Mouse (Mus musculus) testis, adult 2 months (tissue): Measurements from ENCODE around the gene Gbp6. TPM values are rescaled to one million over a fixed set of nuclear protein-coding genes. Genes with fewer than 3 reads are reported as not detected.
"Not testable (repeated sequence)": the region's sequence is repeated elsewhere in the genome, so short reads cannot be mapped to it uniquely, and the experiment has no call there.

Experiments used
- H3K27ac ChIP-seq: fragments of 200-500 bp; 2 replicates; pipeline ENCODE4 v1.5.1; 2012; ENCODE audit warnings: low read depth, low read length; ENCODE audit not compliant: control insufficient read depth, insufficient read depth
- H3K27me3 ChIP-seq: fragments of 200-500 bp; 2 replicates; pipeline ENCODE4 v1.6.1; 2012; ENCODE audit warnings: mild to moderate bottlenecking, low read length, moderate library complexity; ENCODE audit not compliant: control insufficient read depth, insufficient read depth
- H3K36me3 ChIP-seq: fragments of 200-500 bp; 2 replicates; pipeline ENCODE4 v1.6.1; 2012; ENCODE audit warnings: mild to moderate bottlenecking, low read length; ENCODE audit not compliant: control insufficient read depth, insufficient read depth
- H3K4me1 ChIP-seq: fragments of 200-500 bp; 2 replicates; pipeline ENCODE4 v1.6.1; 2012; ENCODE audit warnings: low read length; ENCODE audit not compliant: control insufficient read depth, insufficient read depth
- H3K4me3 ChIP-seq: fragments of 200-500 bp; 2 replicates; pipeline ENCODE4 v1.5.1; 2012; ENCODE audit warnings: low read depth, mild to moderate bottlenecking, low read length, moderate library complexity, mixed read lengths; ENCODE audit not compliant: control insufficient read depth
- CTCF ChIP-seq: fragments of 200-500 bp; IDR thresholded peaks from 2 replicates; pipeline ENCODE4 v1.5.1; 2012; ENCODE audit warnings: low read depth, mild to moderate bottlenecking, inconsistent platforms, low read length, moderate library complexity; ENCODE audit not compliant: control insufficient read depth, insufficient read depth, insufficient replicate concordance
- POLR2A ChIP-seq: fragments of 200-500 bp; IDR thresholded peaks from 2 replicates; pipeline ENCODE4 v1.6.1; 2012; ENCODE audit warnings: low read depth, mild to moderate bottlenecking, inconsistent platforms, low read length, moderate library complexity; ENCODE audit not compliant: control insufficient read depth
- polyA plus RNA-seq: library from polyadenylated mRNA; depleted of rRNA; stranded (reverse); fragments of >200 nt; gene quantifications from 2 replicates; pipeline ENCODE4 v1.2.3, GENCODE M21; 2012; rRNA removed

The Gbp6 gene
- 0.12 and 0.36 TPM in 2 replicates for polyA plus RNA-seq

DNA sequence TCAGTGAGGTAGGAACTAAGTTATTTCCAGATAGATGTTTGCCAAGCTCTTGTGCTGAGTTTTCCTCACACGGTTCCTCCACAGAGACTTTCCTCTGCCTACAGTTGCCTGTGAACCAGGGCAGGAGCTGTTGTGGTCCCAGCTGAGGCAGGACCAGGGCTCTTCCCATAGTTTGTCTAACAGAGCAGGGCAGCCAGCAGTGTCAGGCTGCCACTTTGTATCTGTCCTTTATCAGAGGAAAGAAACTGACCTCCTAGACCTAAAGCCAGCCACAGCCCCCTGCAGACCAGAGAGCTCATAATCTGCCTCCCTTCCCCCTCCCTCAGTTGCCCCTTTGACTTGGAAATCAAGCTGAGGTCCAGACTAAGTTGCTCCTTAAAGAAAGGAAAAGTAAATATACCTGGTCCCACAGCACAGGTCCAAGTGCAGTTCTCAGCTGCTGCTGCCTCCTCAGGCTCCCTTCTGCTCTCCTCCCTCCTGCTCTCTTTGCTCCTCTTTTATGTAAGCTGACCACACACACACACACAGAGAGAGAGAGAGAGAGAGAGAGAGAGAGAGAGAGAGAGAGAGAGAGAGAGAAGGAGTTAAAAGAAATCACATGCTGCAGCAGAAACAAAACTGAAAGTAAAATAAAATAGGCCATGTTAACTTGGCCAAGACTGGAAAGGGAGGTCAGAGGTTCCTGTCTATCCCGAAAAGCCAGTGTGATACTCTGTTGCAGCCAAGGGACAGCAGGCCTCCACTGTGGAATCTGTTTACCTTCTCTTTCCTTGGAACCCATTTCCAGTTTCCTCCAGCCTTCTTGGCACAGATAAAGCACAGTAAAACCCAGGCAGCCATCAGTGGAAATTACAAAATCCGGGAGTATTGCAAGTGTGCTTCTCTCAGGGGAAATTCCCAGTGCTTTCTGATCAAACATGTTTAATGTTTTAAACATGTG, at the start of gene Gbp6, which contains the start of gene Gm43302:
Gene Gbp6 (minus strand): TSS at position 473 of the 940 bp plus-strand sequence.
Gene Gm43302 (minus strand): TSS at position 470 of the 940 bp plus-strand sequence.
- H3K36me3 ChIP-seq, H3K4me3 ChIP-seq, H3K4me1 ChIP-seq, H3K27me3 ChIP-seq: not testable (repeated sequence)
- H3K27ac ChIP-seq: peak within 1 kb of the TSS; percentile 74

GRCm38 (mm10) chr5:105341281-105341680, 47.8 kb upstream of the Gbp6 start:
- Histone ChIP-seq H3K36me3 (no peaks in the 10 kb centered on the region), H3K27ac (no peak overlapping the region), H3K4me1 (no peaks in the 10 kb centered on the region), H3K4me3 (no peak overlapping the region), H3K27me3 (no peaks in the 10 kb centered on the region)
- no peak for TF ChIP-seq CTCF
- TF ChIP-seq POLR2A: no peak

- no peak overlapping the region for H3K4me3 ChIP-seq
- no peaks in the 10 kb centered on the region for H3K36me3 ChIP-seq
- H3K27ac ChIP-seq: no peak overlapping the region
- no peaks in the 10 kb centered on the region for H3K27me3 ChIP-seq
- TF ChIP-seq CTCF (no peak), POLR2A (no peak)
- H3K4me1 ChIP-seq: no peaks in the 10 kb centered on the region
Measured at GRCm38 (mm10) chr5:105322543-105322942, 29.0 kb upstream of the Gbp6 start.

DNA sequence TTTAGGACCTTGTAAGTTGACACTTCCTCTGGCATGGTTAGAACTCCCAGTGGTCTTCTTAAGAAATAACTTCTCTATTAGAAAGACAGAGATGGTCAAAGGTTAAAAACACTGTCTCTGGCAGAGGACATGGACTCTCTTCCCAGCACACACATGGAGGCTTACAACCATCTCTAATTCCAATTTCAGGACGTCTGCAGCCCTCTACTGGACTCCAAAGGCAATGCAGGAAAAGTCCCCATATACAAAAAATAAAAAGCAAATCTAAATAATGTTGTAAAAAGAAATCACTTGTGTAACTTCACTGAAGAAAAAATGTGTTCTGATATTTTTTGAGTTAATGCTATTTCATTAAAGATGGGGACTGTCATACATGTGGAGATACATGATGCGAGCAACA, 17.4 kb upstream of the Gbp6 start:
- Histone ChIP-seq H3K4me3 (no peak overlapping the region), H3K27ac (no peak overlapping the region), H3K36me3 (no peaks in the 10 kb centered on the region), H3K4me1 (no peaks in the 10 kb centered on the region), H3K27me3 (no peaks in the 10 kb centered on the region)
- TF ChIP-seq POLR2A (no peak), CTCF (no peak)

GRCm38 (mm10) chr5:105309148-105309547, 15.7 kb upstream of the Gbp6 start:
- H3K27me3 ChIP-seq, H3K4me1 ChIP-seq, H3K36me3 ChIP-seq, H3K27ac ChIP-seq, H3K4me3 ChIP-seq: not testable (repeated sequence)

DNA sequence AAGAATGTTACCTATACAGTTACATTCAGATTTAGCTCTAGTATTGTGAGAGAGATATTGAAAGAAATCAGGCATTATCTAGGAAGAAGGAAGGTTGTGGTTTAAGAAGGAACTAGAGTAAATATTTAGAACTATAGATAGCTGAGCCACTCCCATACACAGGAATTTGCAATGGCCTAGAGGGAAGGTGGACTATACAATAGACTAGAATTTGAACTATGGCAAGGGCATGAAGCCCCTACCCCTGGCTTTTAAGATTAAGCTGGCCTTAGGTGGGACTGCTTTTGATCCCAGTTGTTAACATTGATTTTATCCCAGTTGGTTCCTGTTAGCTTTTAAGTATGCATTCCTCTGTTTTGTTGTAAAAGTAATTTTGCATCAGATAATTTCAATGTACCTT, 13.4 kb upstream of the Gbp6 start:
- H3K27ac ChIP-seq, H3K36me3 ChIP-seq, H3K4me3 ChIP-seq, H3K4me1 ChIP-seq, H3K27me3 ChIP-seq: not testable (repeated sequence)

DNA sequence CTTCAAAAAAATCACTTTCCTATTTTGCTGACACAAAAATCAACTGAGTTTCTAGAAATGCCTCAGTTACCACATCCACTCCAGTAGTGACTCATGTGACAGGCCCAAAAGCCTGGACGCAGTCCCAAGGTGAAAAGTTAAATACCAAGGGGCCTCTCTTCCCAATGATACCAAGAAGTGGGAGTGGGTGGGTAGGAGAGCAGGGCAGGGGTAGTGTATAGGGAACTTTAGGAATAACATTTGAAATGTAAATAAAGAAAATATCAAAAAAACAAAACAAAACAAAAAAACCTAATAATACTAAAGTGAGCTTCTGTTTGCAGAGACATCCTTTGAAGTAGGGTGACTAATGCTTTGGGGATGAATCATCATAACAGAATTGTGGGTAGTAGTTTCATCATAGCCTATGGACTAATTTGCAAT, 12.7 kb upstream of the Gbp6 start:
- Histone ChIP-seq H3K27me3 (no peaks in the 10 kb centered on the region), H3K4me1 (no peaks in the 10 kb centered on the region), H3K27ac (no peak overlapping the region), H3K4me3 (no peak overlapping the region), H3K36me3 (no peaks in the 10 kb centered on the region)
- TF ChIP-seq POLR2A (no peak), CTCF (no peak)

- not testable (repeated sequence) for H3K27ac ChIP-seq, H3K4me3 ChIP-seq, H3K27me3 ChIP-seq, H3K4me1 ChIP-seq, H3K36me3 ChIP-seq
Measured at GRCm38 (mm10) chr5:105305671-105306070, 12.2 kb upstream of the Gbp6 start.
